Mouse (Mus musculus) stomach, embryonic 15.5 days (tissue): Measurements from ENCODE around the gene Sema3a. TPM values are rescaled to one million over a fixed set of nuclear protein-coding genes. Genes with fewer than 3 reads are reported as not detected.

Source experiments
- ATAC-seq: fragments of 200-750 bp; cut with Nextera tagmentation; 2 replicates; pipeline ENCODE4 v1.8.0; 2017; ENCODE audit warnings: low read depth, moderate number of reproducible peaks, moderate TSS enrichment; ENCODE audit not compliant: insufficient read depth, low FRiP score
- H3K27ac ChIP-seq: fragments of 300-500 bp; sonication (generic); 2 replicates; pipeline ENCODE4 v1.5.1; 2015; ENCODE audit warnings: mild to moderate bottlenecking, inconsistent platforms
- H3K27me3 ChIP-seq: fragments of 300-500 bp; sonication (generic); replicated peaks from 2 replicates; pipeline ENCODE4 v1.6.1; 2015; ENCODE audit warnings: inconsistent platforms
- H3K36me3 ChIP-seq: fragments of 300-500 bp; sonication (generic); 2 replicates; pipeline ENCODE4 v1.6.1; 2015; ENCODE audit warnings: inconsistent platforms
- H3K4me1 ChIP-seq: fragments of 300-500 bp; sonication (generic); 2 replicates; pipeline ENCODE4 v1.6.1; 2015; ENCODE audit warnings: inconsistent platforms
- H3K4me2 ChIP-seq: fragments of 300-500 bp; sonication (generic); 2 replicates; pipeline ENCODE4 v1.6.1; 2015; ENCODE audit warnings: mild to moderate bottlenecking, inconsistent platforms
- H3K4me3 ChIP-seq: fragments of 300-500 bp; sonication (generic); replicated peaks from 2 replicates; pipeline ENCODE4 v1.5.1; 2015; ENCODE audit warnings: inconsistent platforms
- H3K9ac ChIP-seq: fragments of 300-500 bp; sonication (generic); 2 replicates; pipeline ENCODE4 v1.6.1; 2015; ENCODE audit warnings: inconsistent platforms
- H3K9me3 ChIP-seq: fragments of 300-500 bp; sonication (generic); 2 replicates; pipeline ENCODE4 v1.6.1; 2016; ENCODE audit warnings: inconsistent platforms
- WGBS: fragments of 180-500 bp; shearing (Covaris S2); methylation state at CpG from one replicate; pipeline ENCODE4 v1.1.7; 2015; 5-methylcytosine and 5-hydroxymethylcytosine counted together
- polyA plus RNA-seq: library from polyadenylated mRNA; unstranded; fragments of >200 nt; fragmentation: Nextera tagmentation; extraction: Ambion mirVana; gene quantifications from 2 replicates; pipeline ENCODE4 v1.2.1, GENCODE M21; 2015

Sema3a gene
- polyA plus RNA-seq, 1 experiment from 2014 or later, result 22.1 TPM

- WGBS, result 73% methylated on average over 3 of the region's 3 CpGs
- Histone ChIP-seq H3K27ac (no peak overlapping the region), H3K4me1 (no peaks in the 10 kb centered on the region), H3K4me3 (no peak overlapping the region), H3K36me3 (no peaks in the 10 kb centered on the region), H3K4me2 (no peak overlapping the region), H3K27me3 (no peaks in the 10 kb centered on the region), H3K9ac (no peak overlapping the region), H3K9me3 (no peaks in the 10 kb centered on the region)
- no peak for ATAC-seq
Observed at GRCm38 (mm10) chr5:13387679-13388078, 262.5 kb downstream of the Sema3a start.

- no peaks in the 10 kb centered on the region for H3K36me3 ChIP-seq
- H3K4me1 ChIP-seq, result no peaks in the 10 kb centered on the region
- H3K27ac ChIP-seq, result no peak overlapping the region
- no peak overlapping the region for H3K4me3 ChIP-seq
- H3K9me3 ChIP-seq, result no peaks in the 10 kb centered on the region
- no peak overlapping the region for H3K9ac ChIP-seq
- no peaks in the 10 kb centered on the region for H3K27me3 ChIP-seq
- no peak overlapping the region for H3K4me2 ChIP-seq
- ATAC-seq, result no peak
- 82% methylated on average over 3 of the region's 3 CpGs for WGBS
Observed at GRCm38 (mm10) chr5:13389995-13390394, 264.8 kb downstream of the Sema3a start.

- Histone ChIP-seq H3K4me3 (no peak overlapping the region), H3K9ac (no peak overlapping the region), H3K27me3 (no peaks in the 10 kb centered on the region), H3K36me3 (no peaks in the 10 kb centered on the region), H3K4me2 (no peak overlapping the region), H3K27ac (no peak overlapping the region), H3K4me1 (no peaks in the 10 kb centered on the region), H3K9me3 (no peaks in the 10 kb centered on the region)
- no peak for ATAC-seq
- 34% methylated on average over 1 of the region's 1 CpGs for WGBS
Observed at GRCm38 (mm10) chr5:13405432-13405831, 280.2 kb downstream of the Sema3a start.

- 59% methylated on average over 2 of the region's 2 CpGs for WGBS
- Histone ChIP-seq H3K4me2 (no peak overlapping the region), H3K9ac (no peak overlapping the region), H3K4me1 (no peaks in the 10 kb centered on the region), H3K36me3 (no peaks in the 10 kb centered on the region), H3K9me3 (no peaks in the 10 kb centered on the region), H3K4me3 (no peak overlapping the region), H3K27me3 (no peaks in the 10 kb centered on the region), H3K27ac (no peak overlapping the region)
- no peak for ATAC-seq
Observed at GRCm38 (mm10) chr5:13406131-13406530, 280.9 kb downstream of the Sema3a start.

- no peak for ATAC-seq
Observed at GRCm38 (mm10) chr5:13411920-13412319, 286.7 kb downstream of the Sema3a start.

GRCm38 (mm10) chr5:13413915-13414525 is 288.8 kb downstream of the Sema3a start:
- 91% methylated on average over 2 of the region's 2 CpGs for WGBS
- Histone ChIP-seq H3K4me3 (no peak overlapping the region), H3K9me3 (no peaks in the 10 kb centered on the region), H3K36me3 (no peaks in the 10 kb centered on the region), H3K4me2 (no peak overlapping the region), H3K27me3 (no peaks in the 10 kb centered on the region), H3K4me1 (no peaks in the 10 kb centered on the region), H3K27ac (no peak overlapping the region), H3K9ac (no peak overlapping the region)
- ATAC-seq, result no peak

More at GRCm38 (mm10) chr5:13411920-13412319, 286.7 kb downstream of the Sema3a start:
- H3K27me3 ChIP-seq, result no peaks in the 10 kb centered on the region
- H3K4me2 ChIP-seq, result no peak overlapping the region
- H3K9me3 ChIP-seq, result no peaks in the 10 kb centered on the region
- H3K36me3 ChIP-seq, result no peaks in the 10 kb centered on the region
- H3K4me1 ChIP-seq, result no peaks in the 10 kb centered on the region
- H3K9ac ChIP-seq, result no peak overlapping the region
- no peak overlapping the region for H3K4me3 ChIP-seq
- 63% methylated on average over 2 of the region's 2 CpGs for WGBS
- no peak overlapping the region for H3K27ac ChIP-seq

- Histone ChIP-seq H3K27ac (no peak overlapping the region), H3K36me3 (no peaks in the 10 kb centered on the region), H3K9me3 (no peaks in the 10 kb centered on the region), H3K4me1 (no peaks in the 10 kb centered on the region), H3K9ac (no peak overlapping the region), H3K4me2 (no peak overlapping the region), H3K4me3 (no peak overlapping the region), H3K27me3 (no peaks in the 10 kb centered on the region)
- WGBS, result 69% methylated on average over 3 of the region's 3 CpGs
- no peak for ATAC-seq
Observed at GRCm38 (mm10) chr5:13416960-13417710, 291.9 kb downstream of the Sema3a start.

GRCm38 (mm10) chr5:13421276-13421925 is 296.2 kb downstream of the Sema3a start:
- 69% methylated on average over 5 of the region's 5 CpGs for WGBS
- Histone ChIP-seq H3K27me3 (no peaks in the 10 kb centered on the region), H3K4me2 (no peak overlapping the region), H3K4me3 (no peak overlapping the region), H3K27ac (no peak overlapping the region), H3K9ac (no peak overlapping the region), H3K9me3 (no peaks in the 10 kb centered on the region), H3K4me1 (no peaks in the 10 kb centered on the region), H3K36me3 (no peaks in the 10 kb centered on the region)
- ATAC-seq, result no peak

- 20% methylated on average over 1 of the region's 1 CpGs for WGBS
- no peak overlapping the region for H3K4me2 ChIP-seq
- no peaks in the 10 kb centered on the region for H3K9me3 ChIP-seq
- no peaks in the 10 kb centered on the region for H3K36me3 ChIP-seq
- H3K27ac ChIP-seq, result no peak overlapping the region
- H3K4me1 ChIP-seq, result no peaks in the 10 kb centered on the region
- no peak overlapping the region for H3K4me3 ChIP-seq
- H3K9ac ChIP-seq, result no peak overlapping the region
- ATAC-seq, result no peak
- no peaks in the 10 kb centered on the region for H3K27me3 ChIP-seq
Observed at GRCm38 (mm10) chr5:13428702-13429101, 303.5 kb downstream of the Sema3a start.

GRCm38 (mm10) chr5:13431827-13432226 is 306.6 kb downstream of the Sema3a start:
- Histone ChIP-seq H3K27ac (no peak overlapping the region), H3K9me3 (no peaks in the 10 kb centered on the region), H3K4me2 (no peak overlapping the region), H3K36me3 (no peaks in the 10 kb centered on the region), H3K4me3 (no peak overlapping the region), H3K9ac (no peak overlapping the region), H3K4me1 (no peaks in the 10 kb centered on the region), H3K27me3 (no peaks in the 10 kb centered on the region)
- 60% methylated on average over 2 of the region's 2 CpGs for WGBS
- ATAC-seq, result no peak

- 37% methylated on average over 3 of the region's 3 CpGs for WGBS
- ATAC-seq, result no peak
- Histone ChIP-seq H3K4me2 (no peak overlapping the region), H3K27me3 (no peaks in the 10 kb centered on the region), H3K4me1 (no peaks in the 10 kb centered on the region), H3K27ac (no peak overlapping the region), H3K9ac (no peak overlapping the region), H3K36me3 (no peaks in the 10 kb centered on the region), H3K9me3 (no peaks in the 10 kb centered on the region), H3K4me3 (no peak overlapping the region)
Observed at GRCm38 (mm10) chr5:13432574-13432973, 307.4 kb downstream of the Sema3a start.

GRCm38 (mm10) chr5:13433303-13433702 is 308.1 kb downstream of the Sema3a start:
- H3K9ac ChIP-seq, result no peak overlapping the region
- no peaks in the 10 kb centered on the region for H3K27me3 ChIP-seq
- H3K4me3 ChIP-seq, result no peak overlapping the region
- WGBS, result 59% methylated on average over 2 of the region's 2 CpGs
- ATAC-seq, result no peak
- no peaks in the 10 kb centered on the region for H3K9me3 ChIP-seq
- H3K36me3 ChIP-seq, result no peaks in the 10 kb centered on the region
- no peak overlapping the region for H3K27ac ChIP-seq
- H3K4me2 ChIP-seq, result no peak overlapping the region
- H3K4me1 ChIP-seq, result no peaks in the 10 kb centered on the region
